Mouse (Mus musculus): ENCODE results near the gene Olfr446.

Gene Olfr446

GRCm38 (mm10) chr6:42921077-42921476 is at the start of gene Olfr446:
Gene Olfr446, plus strand, starts transcription at chr6:42921377.
- DNase-seq (ENCODE audit: low read depth, low spot score): no peak

GRCm38 (mm10) chr6:42876323-42876722 is 44.9 kb upstream of the Olfr446 start:
- DNase-seq (ENCODE audit: low read depth, low spot score): no peak

- no peak for DNase-seq (ENCODE audit: low read depth, low spot score)
Observed at GRCm38 (mm10) chr6:42890141-42890540, 31.0 kb upstream of the Olfr446 start, which contains the start of gene Olfr448. Gene Olfr448, plus strand, starts transcription at chr6:42890441.

- DNase-seq (ENCODE audit: low read depth, low spot score): no peak
Observed at GRCm38 (mm10) chr6:42900345-42900744, 20.8 kb upstream of the Olfr446 start.

- no peak for DNase-seq (ENCODE audit: low read depth, low spot score)
Observed at GRCm38 (mm10) chr6:42908578-42908977, 12.6 kb upstream of the Olfr446 start, which contains the start of gene Olfr447. Gene Olfr447, plus strand, starts transcription at chr6:42908878.

GRCm38 (mm10) chr6:42948767-42949166 is 27.6 kb downstream of the Olfr446 start, which contains the start of gene Olfr444:
Gene Olfr444, plus strand, starts transcription at chr6:42949067.
- DNase-seq (ENCODE audit: low read depth, low spot score): no peak

GRCm38 (mm10) chr6:42980377-42980776 is 59.2 kb downstream of the Olfr446 start:
- DNase-seq (ENCODE audit: low read depth, low spot score): no peak

All from ZHBTc4 (cell line).